Mouse (Mus musculus): ENCODE data around the gene Tox3. TPM values are rescaled to one million over a fixed set of nuclear protein-coding genes. Genes with fewer than 3 reads are reported as not detected.

The Tox3 gene
- polyA plus RNA-seq (2017; shearing (Covaris generic)), result 0.11 TPM

GRCm38 (mm10) chr8:90348178-90348925, at the start of gene Tox3:
Gene Tox3 (minus strand): TSS chr8:90348343.

All from effector memory CD4-positive, alpha-beta T cell, adult 5 months (primary cell).